8 mouse cellular contexts compared by ENCODE assay signal in the genomic region with DNA sequence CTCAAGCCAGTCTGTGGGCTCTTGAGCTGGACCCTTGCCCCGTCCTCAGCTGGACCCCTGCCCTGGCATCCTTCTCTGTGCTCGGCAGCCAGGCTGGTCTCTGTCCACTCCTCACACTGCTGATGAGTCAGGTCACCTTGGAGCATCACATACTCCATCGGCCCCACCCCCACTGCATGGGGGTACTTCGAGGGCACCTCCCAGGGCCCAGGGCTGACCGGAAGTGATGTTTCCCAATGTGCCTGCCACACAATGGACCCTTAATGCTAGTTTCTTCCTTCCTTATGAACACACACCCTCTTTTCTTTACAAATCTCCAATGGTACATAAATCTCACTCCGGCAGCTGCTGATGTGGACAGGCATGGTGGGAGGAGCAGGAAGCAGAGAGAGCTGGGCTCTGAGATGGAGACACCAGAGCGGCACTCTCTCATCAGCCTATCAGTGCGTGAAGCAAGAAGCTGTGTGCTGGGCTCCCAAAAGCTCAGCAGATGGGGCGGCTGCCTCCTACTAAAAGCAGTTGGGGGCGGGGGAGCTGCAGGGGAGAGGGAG.
DNase-seq lines count a peak whose midpoint lies in the region; ATAC-seq and TF ChIP-seq lines count a peak whose summit lies in the region.

No protein-coding gene starts in this region.

- H3K4me2 ChIP-seq in midbrain, embryonic 15.5 days: no peak overlapping the region
- H3K4me2 ChIP-seq in forebrain, postnatal 0 days (ENCODE audit: low read depth): no peak overlapping the region
- H3K4me2 ChIP-seq in kidney, embryonic 15.5 days: peak overlapping the region; percentile 12; the same call in 1 of the 2 replicates

- no peak for TF ChIP-seq CTCF in forebrain, postnatal 0 days (IDR thresholded peaks at IDR 0.05; ENCODE audit: low read depth)
- no peak for TF ChIP-seq CTCF in liver, adult 2 months (IDR thresholded peaks at IDR 0.05; ENCODE audit: low read depth, low read length)

- H3K36me3 ChIP-seq in midbrain, embryonic 10.5 days: no peaks in the 10 kb centered on the region
- H3K36me3 ChIP-seq in midbrain, embryonic 15.5 days (replicated peaks): no peaks in the 10 kb centered on the region
- no peaks in the 10 kb centered on the region for H3K36me3 ChIP-seq in forebrain, postnatal 0 days (ENCODE audit: insufficient read depth)
- H3K36me3 ChIP-seq in kidney, embryonic 15.5 days: no peaks in the 10 kb centered on the region
- H3K36me3 ChIP-seq in liver, adult 2 months (ENCODE audit: control insufficient read depth, insufficient read depth, low read length): no peaks in the 10 kb centered on the region

- no peak overlapping the region for H3K9ac ChIP-seq in midbrain, embryonic 15.5 days
- no peak overlapping the region for H3K9ac ChIP-seq in forebrain, postnatal 0 days
- H3K9ac ChIP-seq in kidney, embryonic 15.5 days: no peak overlapping the region
- H3K9ac ChIP-seq in liver, adult 2 months (ENCODE audit: low read depth, low read length): no peak overlapping the region

- H3K79me2 ChIP-seq in liver, adult 2 months (ENCODE audit: control insufficient read depth, insufficient read depth, low read length): no peaks in the 10 kb centered on the region

- no peak overlapping the region for H3K4me3 ChIP-seq in midbrain, embryonic 10.5 days
- H3K4me3 ChIP-seq in midbrain, embryonic 15.5 days: no peak overlapping the region
- H3K4me3 ChIP-seq in forebrain, postnatal 0 days (ENCODE audit: low read depth, low read length): no peak overlapping the region
- H3K4me3 ChIP-seq in kidney, embryonic 15.5 days (replicated peaks): no peak overlapping the region
- no peak overlapping the region for H3K4me3 ChIP-seq in liver, adult 2 months (ENCODE audit: insufficient read depth, low read depth, low read length)

- 62% methylated on average over 10 of the region's 10 CpGs for WGBS in midbrain, embryonic 10.5 days
- WGBS in midbrain, embryonic 15.5 days: 68% methylated on average over 10 of the region's 10 CpGs
- WGBS in forebrain, postnatal 0 days: 65% methylated on average over 10 of the region's 10 CpGs
- WGBS in kidney, embryonic 15.5 days: 30% methylated on average over 10 of the region's 10 CpGs
- WGBS in liver, adult 2 months: 64% methylated on average over 10 of the region's 10 CpGs

- no peak for ATAC-seq in midbrain, embryonic 15.5 days (replicated peaks)
- peak; percentile 64 for ATAC-seq in forebrain, postnatal 0 days
- ATAC-seq in kidney, embryonic 15.5 days (replicated peaks; ENCODE audit: low FRiP score): peak; percentile 85

- no peaks in the 10 kb centered on the region for H3K27me3 ChIP-seq in midbrain, embryonic 10.5 days (ENCODE audit: low read depth, poor library complexity, severe bottlenecking)
- no peaks in the 10 kb centered on the region for H3K27me3 ChIP-seq in midbrain, embryonic 15.5 days (replicated peaks)
- H3K27me3 ChIP-seq in forebrain, postnatal 0 days (ENCODE audit: insufficient read depth, low read length): no peaks in the 10 kb centered on the region
- no peaks in the 10 kb centered on the region for H3K27me3 ChIP-seq in kidney, embryonic 15.5 days
- no peaks in the 10 kb centered on the region for H3K27me3 ChIP-seq in liver, adult 2 months (ENCODE audit: control insufficient read depth, insufficient read depth, low read length)

- peak overlapping the region; percentile 59; the same call in 1 of the 2 replicates for H3K27ac ChIP-seq in midbrain, embryonic 10.5 days (replicated peaks)
- H3K27ac ChIP-seq in midbrain, embryonic 15.5 days: no peak overlapping the region
- H3K27ac ChIP-seq in forebrain, postnatal 0 days (ENCODE audit: low read depth, low read length): no peak overlapping the region
- H3K27ac ChIP-seq in kidney, embryonic 15.5 days: peak overlapping the region; percentile 97
- H3K27ac ChIP-seq in liver, adult 2 months (replicated peaks; ENCODE audit: insufficient read depth, low read depth, low read length): peak overlapping the region; percentile 72

- H3K4me1 ChIP-seq in midbrain, embryonic 10.5 days: peaks cover 33% of the 10 kb centered on the region
- no peaks in the 10 kb centered on the region for H3K4me1 ChIP-seq in midbrain, embryonic 15.5 days
- no peaks in the 10 kb centered on the region for H3K4me1 ChIP-seq in forebrain, postnatal 0 days (ENCODE audit: insufficient read depth)
- peaks cover 41% of the 10 kb centered on the region for H3K4me1 ChIP-seq in kidney, embryonic 15.5 days
- peaks cover 12% of the 10 kb centered on the region for H3K4me1 ChIP-seq in liver, adult 2 months (ENCODE audit: control insufficient read depth, insufficient read depth, low read length)

- H3K9me3 ChIP-seq in midbrain, embryonic 10.5 days (replicated peaks): no peaks in the 10 kb centered on the region
- no peaks in the 10 kb centered on the region for H3K9me3 ChIP-seq in midbrain, embryonic 15.5 days
- H3K9me3 ChIP-seq in forebrain, postnatal 0 days (ENCODE audit: low read length): no peaks in the 10 kb centered on the region
- no peaks in the 10 kb centered on the region for H3K9me3 ChIP-seq in kidney, embryonic 15.5 days (replicated peaks)

- DNase-seq in midbrain, embryonic 10.5 days (ENCODE audit: low spot score): no peak
- DNase-seq in forebrain, postnatal 0 days: peak; percentile 27
- DNase-seq in liver, adult 2 months (ENCODE audit: extremely low read depth, low read depth, low spot score): no peak
- DNase-seq in retina, embryonic 14.5 days (ENCODE audit: low spot score): peak; percentile 25
- no peak for DNase-seq in spleen, postnatal 4 days (ENCODE audit: low spot score in 2 of 2)
- DNase-seq in thymus, adult 18-20 months: no peak

- no peak for TF ChIP-seq POLR2A in liver, adult 2 months (IDR thresholded peaks at IDR 0.05; ENCODE audit: extremely low read depth, insufficient read depth, low read length)

Comparison
In these comparisons a context has a peak if more than half of its experiments do, and no peak if none do; other contexts are left out.
1. H3K27ac ChIP-seq: peak in midbrain, embryonic 10.5 days (single experiment), kidney, embryonic 15.5 days (single experiment) and liver, adult 2 months (single experiment); none in midbrain, embryonic 15.5 days (single experiment) and forebrain, postnatal 0 days (single experiment).
2. DNase-seq: peak in forebrain, postnatal 0 days (single experiment) and retina, embryonic 14.5 days (single experiment); none in midbrain, embryonic 10.5 days (single experiment), liver, adult 2 months (single experiment), spleen, postnatal 4 days (0 of 2) and thymus, adult 18-20 months (0 of 2).